Mouse (Mus musculus) CD4-positive, CD25-positive, alpha-beta regulatory T cell, adult 4 months (primary cell): ENCODE measurements around the gene Ttc32. TPM values are rescaled to one million over a fixed set of nuclear protein-coding genes. Genes with fewer than 3 reads are reported as not detected.

Experiments used
- ATAC-seq: one replicate; pipeline ENCODE4 v1.8.0; 2017
- polyA plus RNA-seq, 2 experiments: library from polyadenylated mRNA; unstranded; fragments of 100-300 nt; shearing (Covaris generic); gene quantifications; one replicate each; pipeline ENCODE4 v1.2.1; 2017

The Ttc32 gene
- polyA plus RNA-seq, 2 experiments from 2014 or later, result 5.9 to 8.5 TPM

- ATAC-seq, result no peak
These were observed 16.9 kb downstream of the Ttc32 start for GRCm38 (mm10) chr12:9046674-9047073.

GRCm38 (mm10) chr12:9048090-9048489 lies 18.3 kb downstream of the Ttc32 start:
- ATAC-seq, result no peak

DNA sequence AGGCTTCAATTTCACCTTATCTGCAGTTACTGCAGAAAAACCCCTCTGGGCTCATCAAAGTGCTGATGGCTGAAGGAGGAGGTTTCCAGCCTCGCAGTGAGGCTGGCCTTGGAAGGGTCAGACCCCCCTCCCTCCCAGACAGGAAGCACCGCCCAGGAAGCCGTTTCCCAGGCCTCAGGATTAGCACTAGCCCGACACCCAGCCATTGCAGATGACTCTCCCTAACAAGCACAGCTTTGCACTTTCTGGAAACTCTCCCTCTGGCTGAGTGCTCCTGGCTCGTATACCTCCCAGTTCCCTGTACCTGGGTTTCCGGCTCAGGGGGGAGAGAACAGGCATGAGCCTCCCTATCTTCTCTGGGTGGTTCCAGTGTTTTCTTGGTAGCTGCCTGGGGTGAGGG lies 21.0 kb downstream of the Ttc32 start:
- ATAC-seq, result no peak

GRCm38 (mm10) chr12:9052075-9052829 lies 22.5 kb downstream of the Ttc32 start:
- peak; percentile 90 for ATAC-seq

GRCm38 (mm10) chr12:9053345-9053744 lies 23.5 kb downstream of the Ttc32 start:
- no peak for ATAC-seq

GRCm38 (mm10) chr12:9054012-9054411 lies 24.2 kb downstream of the Ttc32 start:
- ATAC-seq, result no peak

DNA sequence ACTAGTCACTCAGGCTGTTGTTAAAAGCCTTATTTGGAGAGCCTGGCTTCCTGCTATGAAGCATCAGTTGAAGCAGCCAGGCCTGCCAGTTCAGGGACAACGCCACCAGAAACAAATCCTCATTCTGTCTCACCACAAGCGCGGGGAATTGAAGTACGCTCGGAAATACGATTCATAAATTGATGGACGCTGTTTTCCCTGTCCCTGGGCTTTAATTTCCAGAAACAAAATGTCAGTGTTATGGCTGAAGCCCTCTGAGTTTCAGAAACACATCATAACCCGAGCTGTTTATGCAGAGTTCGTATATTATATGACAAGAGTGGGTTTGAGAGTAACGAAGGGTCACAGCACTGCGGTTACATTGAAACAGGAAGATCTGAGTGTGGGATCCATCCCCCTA lies 25.5 kb downstream of the Ttc32 start:
- no peak for ATAC-seq

GRCm38 (mm10) chr12:9059502-9059901 lies 29.7 kb downstream of the Ttc32 start:
- ATAC-seq, result no peak

DNA sequence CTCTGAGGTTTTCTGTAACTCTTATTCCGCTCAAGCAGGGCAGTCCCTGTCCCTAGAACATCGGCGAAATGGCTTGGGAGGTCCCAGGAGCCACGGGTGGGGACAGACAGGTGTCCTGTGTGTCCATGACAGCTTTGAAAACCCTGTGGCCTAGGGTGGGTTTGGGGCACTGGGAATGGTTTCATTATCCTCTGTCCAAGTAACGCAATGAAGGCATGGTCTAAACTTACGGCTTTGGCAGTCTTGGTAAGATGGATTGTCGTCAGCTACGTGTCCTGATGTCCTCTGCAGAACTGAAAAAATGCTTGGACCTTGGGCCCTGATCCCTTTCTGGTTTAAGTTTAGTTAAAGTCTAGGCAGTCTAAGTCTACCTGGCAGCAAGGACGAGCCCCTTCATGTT lies 30.2 kb downstream of the Ttc32 start:
- no peak for ATAC-seq

GRCm38 (mm10) chr12:9063611-9064010 lies 33.8 kb downstream of the Ttc32 start:
- ATAC-seq, result no peak

- ATAC-seq, result no peak
These were observed 41.3 kb downstream of the Ttc32 start for GRCm38 (mm10) chr12:9071058-9071457.

DNA sequence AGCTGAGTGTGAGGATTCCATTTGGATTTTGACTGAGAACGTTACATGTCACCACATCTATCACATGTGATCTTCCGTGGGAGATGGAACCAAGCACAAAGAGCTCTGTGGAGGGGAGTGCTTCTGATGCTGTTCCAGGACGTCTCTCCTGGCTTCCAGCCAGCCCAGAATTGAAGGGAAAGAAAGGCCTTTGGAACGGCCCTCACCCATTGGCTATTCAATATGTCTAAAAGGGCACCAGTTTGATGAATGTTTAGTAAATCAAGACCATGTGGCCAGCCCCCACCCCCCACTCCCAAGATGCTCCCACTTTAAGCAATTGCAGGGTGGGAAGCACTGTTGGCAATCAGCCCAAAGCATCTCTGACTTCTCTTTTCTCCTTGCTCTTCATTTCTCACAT lies 41.7 kb downstream of the Ttc32 start:
- ATAC-seq, result no peak

DNA sequence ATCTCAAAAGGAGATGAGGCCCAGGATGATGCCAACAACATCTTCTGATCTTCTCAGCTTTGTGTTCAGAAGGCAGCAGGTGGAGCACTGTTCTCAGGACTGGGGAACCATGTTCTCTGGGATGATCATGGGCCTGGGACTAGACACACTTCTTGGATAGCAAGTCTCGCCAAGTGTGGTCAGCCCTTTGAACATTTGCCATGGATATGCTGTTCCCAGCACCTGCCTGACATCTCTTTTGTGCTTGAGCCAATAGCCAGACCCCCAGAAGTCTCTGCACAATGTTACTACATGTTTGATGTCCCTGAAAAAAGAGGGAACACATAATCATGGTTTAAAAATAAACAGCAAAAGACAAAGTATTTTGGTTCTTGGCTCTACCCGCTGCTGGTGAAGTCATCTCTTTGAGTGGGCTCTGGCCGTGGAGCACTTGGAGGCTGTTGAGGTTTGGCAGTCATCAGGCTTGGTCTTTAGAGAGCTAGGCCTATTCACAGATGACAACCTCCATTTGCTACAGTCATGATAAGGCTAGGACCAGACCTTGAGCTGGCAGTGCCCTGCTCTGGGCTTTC lies 47.8 kb downstream of the Ttc32 start:
- no peak for ATAC-seq

DNA sequence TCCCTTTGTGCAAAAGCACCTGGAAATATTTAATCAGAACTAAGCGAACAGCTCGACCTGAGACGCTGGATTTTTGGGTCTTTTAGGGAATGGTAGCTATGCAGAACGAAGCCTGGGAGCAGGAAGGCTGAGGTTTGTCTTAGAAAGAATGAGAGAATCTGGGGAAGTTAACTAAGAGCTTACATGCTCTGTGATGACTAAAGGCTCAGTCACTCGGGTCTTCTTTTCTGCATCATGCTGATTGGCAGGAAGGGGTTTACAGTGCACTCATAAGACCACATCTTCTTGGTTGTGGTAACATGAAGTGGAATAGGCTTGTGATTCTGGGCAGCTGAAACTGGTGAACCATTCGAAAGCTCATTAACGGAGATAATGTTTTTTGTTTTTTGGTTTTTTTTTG lies 60.4 kb downstream of the Ttc32 start:
- ATAC-seq, result no peak

Other genes starting within 250 kb of the Ttc32 start
- 100 to 1,000 TPM; 127 to 169 TPM for gene Laptm4a, start 108.3 kb upstream of the Ttc32 start, polyA plus RNA-seq
- gene Matn3, start 82.1 kb upstream of the Ttc32 start, polyA plus RNA-seq, result not detected
- gene Wdr35, start 56.1 kb upstream of the Ttc32 start, polyA plus RNA-seq, result 1 to 10 TPM; 2.6 TPM